Mouse (Mus musculus) ovary, adult 10 weeks (tissue): ENCODE measurements around the gene Rad23a. TPM values are rescaled to one million over a fixed set of nuclear protein-coding genes. Genes with fewer than 3 reads are reported as not detected.

Source experiments
- polyA plus RNA-seq: library from polyadenylated mRNA; stranded (reverse); fragments of 350-450 nt; fragmentation: Illumina TruSeq; extraction: RNeasy Lipid Tissue Mini Kit (QIAGEN cat#74804); gene quantifications from one replicate; pipeline ENCODE4 v1.2.3, GENCODE M21; 2014

The Rad23a gene
- 3.2 TPM for polyA plus RNA-seq

GRCm38 (mm10) chr8:84840248-84840999, at the start of gene Rad23a:
Rad23a (minus strand) TSS chr8:84840665.

GRCm38 (mm10) chr8:84871376-84872308, 31.2 kb upstream of the Rad23a start, which contains the start of gene Syce2:
Syce2 (plus strand) TSS chr8:84872111.

GRCm38 (mm10) chr8:84856864-84857441, 16.5 kb upstream of the Rad23a start, which contains the start of gene Farsa:
Farsa (plus strand) TSS chr8:84856989.

GRCm38 (mm10) chr8:84846722-84847572, 6.5 kb upstream of the Rad23a start, which contains the start of gene Calr:
Calr (minus strand) TSS chr8:84846934.

GRCm38 (mm10) chr8:84831490-84831889, 9.0 kb downstream of the Rad23a start, which contains the start of gene Gadd45gip1:
Gadd45gip1 (plus strand) TSS chr8:84831522.

GRCm38 (mm10) chr8:84822723-84823122, 17.7 kb downstream of the Rad23a start, which contains the start of gene Dand5:
Dand5 (minus strand) TSS chr8:84822823.

GRCm38 (mm10) chr8:84799999-84800831, 40.2 kb downstream of the Rad23a start, which contains the start of gene Nfix:
Nfix (minus strand) TSS chr8:84800344.

Other genes starting within 250 kb of the Rad23a start
- 2.1 TPM for gene Ier2, start 177.8 kb downstream of the Rad23a start, polyA plus RNA-seq
- 10.8 TPM for gene Trmt1, start 154.4 kb downstream of the Rad23a start, polyA plus RNA-seq
- gene Nacc1, start 152.8 kb downstream of the Rad23a start, polyA plus RNA-seq: 2.3 TPM
- gene Lyl1, start 139.2 kb downstream of the Rad23a start, polyA plus RNA-seq: not detected
- gene G430095P16Rik, start 117.7 kb downstream of the Rad23a start, polyA plus RNA-seq: not detected
- gene Nfix, start 40.3 kb downstream of the Rad23a start, polyA plus RNA-seq: 44.0 TPM
- gene Dand5, start 17.8 kb downstream of the Rad23a start, polyA plus RNA-seq: 2.4 TPM
- gene Gadd45gip1, start 9.1 kb downstream of the Rad23a start, polyA plus RNA-seq: 1.1 TPM
- gene Calr, start 6.3 kb upstream of the Rad23a start, polyA plus RNA-seq: 1,005 TPM
- 4.1 TPM for gene Farsa, start 16.3 kb upstream of the Rad23a start, polyA plus RNA-seq
- gene Syce2, start 31.4 kb upstream of the Rad23a start, polyA plus RNA-seq: 32.4 TPM
- gene Gcdh, start 53.3 kb upstream of the Rad23a start, polyA plus RNA-seq: 32.8 TPM
- gene Klf1, start 61.3 kb upstream of the Rad23a start, polyA plus RNA-seq: not detected
- 2.5 TPM for gene Dnase2a, start 67.9 kb upstream of the Rad23a start, polyA plus RNA-seq
- not detected for gene Mast1, start 96.7 kb upstream of the Rad23a start, polyA plus RNA-seq
- not detected for gene Rtbdn, start 106.3 kb upstream of the Rad23a start, polyA plus RNA-seq
- gene Gm49661, start 128.8 kb upstream of the Rad23a start, polyA plus RNA-seq: not detected
- 36.9 TPM for gene Prdx2, start 128.9 kb upstream of the Rad23a start, polyA plus RNA-seq
- 2.6 TPM for gene Rnaseh2a, start 129.1 kb upstream of the Rad23a start, polyA plus RNA-seq
- 0.34 TPM for gene Junb, start 138.1 kb upstream of the Rad23a start, polyA plus RNA-seq
- 2.3 TPM for gene Hook2, start 149.9 kb upstream of the Rad23a start, polyA plus RNA-seq
- gene Best2, start 173.9 kb upstream of the Rad23a start, polyA plus RNA-seq: not detected
- 6.7 TPM for gene Asna1, start 184.6 kb upstream of the Rad23a start, polyA plus RNA-seq
- gene Trir, start 186.2 kb upstream of the Rad23a start, polyA plus RNA-seq: 5.3 TPM
- 14.1 TPM for gene Tnpo2, start 196.2 kb upstream of the Rad23a start, polyA plus RNA-seq
- 1.5 TPM for gene Fbxw9, start 219.4 kb upstream of the Rad23a start, polyA plus RNA-seq
- gene Gm5741, start 227.3 kb upstream of the Rad23a start, polyA plus RNA-seq: not detected
- gene Dhps, start 231.1 kb upstream of the Rad23a start, polyA plus RNA-seq: 19.0 TPM
- gene Wdr83os, start 240.1 kb upstream of the Rad23a start, polyA plus RNA-seq: 2.8 TPM
- gene Wdr83, start 240.6 kb upstream of the Rad23a start, polyA plus RNA-seq: 1.00 TPM
- 6.1 TPM for gene Man2b1, start 242.6 kb upstream of the Rad23a start, polyA plus RNA-seq